Mouse (Mus musculus) adrenal gland, adult 10 weeks (tissue): ENCODE data around the gene Baz1b. TPM values are rescaled to one million over a fixed set of nuclear protein-coding genes. Genes with fewer than 3 reads are reported as not detected.

Source experiments
- polyA plus RNA-seq: library from polyadenylated mRNA; stranded (reverse); fragments of 350-450 nt; fragmentation: Illumina TruSeq; extraction: RNeasy Lipid Tissue Mini Kit (QIAGEN cat#74804); gene quantifications from one replicate; pipeline ENCODE4 v1.2.3, GENCODE M21; 2014; ENCODE audit warnings: low read depth, low replicate concordance

The Baz1b gene
- polyA plus RNA-seq, result 71.1 TPM

GRCm38 (mm10) chr5:135186621-135187348 lies at the start of gene Baz1b:
TSS of gene Baz1b (plus strand) at chr5:135187264.

GRCm38 (mm10) chr5:135149053-135149819 lies 37.8 kb upstream of the Baz1b start, which contains the start of gene Tbl2:
TSS of gene Tbl2 (plus strand) at chr5:135149657.

GRCm38 (mm10) chr5:135168063-135169062 lies 18.7 kb upstream of the Baz1b start, which contains the start of gene Bcl7b:
TSS of gene Bcl7b (plus strand) at chr5:135168283.

GRCm38 (mm10) chr5:135251079-135251454 lies 64.0 kb downstream of the Baz1b start, which contains the start of gene Fzd9:
TSS of gene Fzd9 (minus strand) at chr5:135251230.

Other genes with a start within 250 kb of the Baz1b start
- not detected for gene Cldn4, start 240.3 kb upstream of the Baz1b start, polyA plus RNA-seq
- gene Cldn3, start 201.1 kb upstream of the Baz1b start, polyA plus RNA-seq, result not detected
- 6.6 TPM for gene Abhd11, start 178.1 kb upstream of the Baz1b start, polyA plus RNA-seq
- 0.29 TPM for gene Stx1a, start 163.8 kb upstream of the Baz1b start, polyA plus RNA-seq
- 16.5 TPM for gene Dnajc30, start 123.1 kb upstream of the Baz1b start, polyA plus RNA-seq
- 14.9 TPM for gene Bud23, start 122.3 kb upstream of the Baz1b start, polyA plus RNA-seq
- gene Vps37d, start 109.0 kb upstream of the Baz1b start, polyA plus RNA-seq, result not detected
- gene Mlxipl, start 97.4 kb upstream of the Baz1b start, polyA plus RNA-seq, result 1.7 TPM
- 7.7 TPM for gene Tbl2, start 37.6 kb upstream of the Baz1b start, polyA plus RNA-seq
- gene Bcl7b, start 19.0 kb upstream of the Baz1b start, polyA plus RNA-seq, result 24.0 TPM
- gene Fzd9, start 64.0 kb downstream of the Baz1b start, polyA plus RNA-seq, result not detected
- not detected for gene Fkbp6, start 162.8 kb downstream of the Baz1b start, polyA plus RNA-seq
- not detected for gene Trim50, start 166.0 kb downstream of the Baz1b start, polyA plus RNA-seq
- gene Nsun5, start 182.7 kb downstream of the Baz1b start, polyA plus RNA-seq, result 1.8 TPM
- gene Pom121, start 207.3 kb downstream of the Baz1b start, polyA plus RNA-seq, result 2.4 TPM